Mouse (Mus musculus) splenic B cell, adult 2 months (primary cell): Measurements from ENCODE around the gene Flcn.
A peak's percentile ranks its signal among the peaks of the same experiment; 100 is the strongest.

Experiments used
- DNase-seq: peaks from one replicate; pipeline ENCODE4 v3.0.0-alpha.2; 2011; ENCODE audit warnings: low read depth, low spot score
- H3K27me3 ChIP-seq: 2 replicates; pipeline ENCODE4 v1.6.1; 2012; ENCODE audit warnings: mild to moderate bottlenecking, low read length, moderate library complexity, mixed read lengths; ENCODE audit not compliant: control insufficient read depth, poor library complexity, insufficient read depth, severe bottlenecking
- H3K36me3 ChIP-seq: 2 replicates; pipeline ENCODE4 v1.6.1; 2012; ENCODE audit warnings: mild to moderate bottlenecking, low read length, moderate library complexity, mixed read lengths; ENCODE audit not compliant: control insufficient read depth, poor library complexity, insufficient read depth, severe bottlenecking

Gene Flcn

DNA sequence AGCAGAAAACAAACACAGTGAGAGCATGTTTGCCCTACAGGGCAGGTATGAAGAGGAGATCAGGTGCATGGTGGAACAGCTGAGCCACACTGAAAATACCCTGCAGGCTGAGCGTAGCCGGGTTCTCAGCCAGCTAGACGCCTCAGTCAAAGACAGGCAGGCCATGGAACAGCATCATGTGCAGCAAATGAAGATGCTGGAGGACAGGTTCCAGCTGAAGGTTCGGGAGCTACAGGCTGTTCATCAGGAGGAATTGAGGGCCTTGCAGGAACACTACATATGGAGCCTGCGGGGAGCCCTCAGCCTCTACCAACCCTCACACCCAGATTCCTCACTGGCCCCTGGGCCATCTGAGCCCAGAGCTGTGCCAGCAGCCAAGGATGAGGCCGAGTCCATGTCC lies 49.0 kb downstream of the Flcn start:
- no peak for DNase-seq
- Histone ChIP-seq H3K27me3 (no peaks in the 10 kb centered on the region), H3K36me3 (peaks cover 11% of the 10 kb centered on the region)

DNA sequence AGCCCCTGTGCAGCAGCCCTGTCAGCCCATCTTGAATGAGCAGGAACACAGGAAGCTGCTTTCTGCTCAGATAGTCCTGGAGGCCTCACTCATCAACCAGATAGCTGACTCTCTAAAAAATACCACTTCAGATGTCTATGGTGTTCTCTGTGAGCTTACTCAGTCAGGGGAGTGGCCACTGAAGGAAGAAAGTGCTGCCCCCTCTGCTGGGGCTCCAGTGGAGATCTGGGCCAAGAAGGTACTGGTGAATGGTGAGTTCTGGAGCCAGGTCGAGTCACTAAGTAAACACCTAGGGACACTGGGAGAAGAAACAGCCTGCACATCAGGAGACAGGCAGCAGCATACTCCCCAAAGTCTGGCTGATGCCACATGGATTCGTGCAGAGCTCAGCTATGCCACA lies 50.2 kb downstream of the Flcn start:
- DNase-seq = no peak

DNA sequence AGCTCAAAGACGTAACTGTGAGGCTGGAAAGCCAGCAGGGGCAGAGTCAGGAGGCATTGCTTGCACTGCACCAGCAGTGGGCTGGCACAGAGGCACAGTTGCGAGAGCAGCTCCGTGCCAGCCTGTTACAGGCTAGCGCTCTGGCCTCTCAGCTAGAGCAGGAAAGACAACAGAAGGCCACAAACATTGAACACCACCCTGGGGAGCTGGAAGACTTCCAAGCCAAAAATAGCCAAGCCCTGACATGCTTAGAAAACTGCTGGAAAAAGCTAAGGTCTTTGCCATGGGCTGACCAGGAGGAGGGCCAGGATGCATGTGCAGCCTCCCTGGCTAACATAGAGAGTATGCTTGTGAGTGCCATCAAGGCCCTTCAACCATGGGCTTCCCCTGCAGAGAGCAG lies 50.6 kb downstream of the Flcn start:
- Histone ChIP-seq H3K36me3 (peaks cover 7% of the 10 kb centered on the region), H3K27me3 (no peaks in the 10 kb centered on the region)
- DNase-seq = no peak

More for the DNA sequence above, 50.2 kb downstream of the Flcn start:
- H3K27me3 ChIP-seq = no peaks in the 10 kb centered on the region
- peaks cover 8% of the 10 kb centered on the region for H3K36me3 ChIP-seq

DNA sequence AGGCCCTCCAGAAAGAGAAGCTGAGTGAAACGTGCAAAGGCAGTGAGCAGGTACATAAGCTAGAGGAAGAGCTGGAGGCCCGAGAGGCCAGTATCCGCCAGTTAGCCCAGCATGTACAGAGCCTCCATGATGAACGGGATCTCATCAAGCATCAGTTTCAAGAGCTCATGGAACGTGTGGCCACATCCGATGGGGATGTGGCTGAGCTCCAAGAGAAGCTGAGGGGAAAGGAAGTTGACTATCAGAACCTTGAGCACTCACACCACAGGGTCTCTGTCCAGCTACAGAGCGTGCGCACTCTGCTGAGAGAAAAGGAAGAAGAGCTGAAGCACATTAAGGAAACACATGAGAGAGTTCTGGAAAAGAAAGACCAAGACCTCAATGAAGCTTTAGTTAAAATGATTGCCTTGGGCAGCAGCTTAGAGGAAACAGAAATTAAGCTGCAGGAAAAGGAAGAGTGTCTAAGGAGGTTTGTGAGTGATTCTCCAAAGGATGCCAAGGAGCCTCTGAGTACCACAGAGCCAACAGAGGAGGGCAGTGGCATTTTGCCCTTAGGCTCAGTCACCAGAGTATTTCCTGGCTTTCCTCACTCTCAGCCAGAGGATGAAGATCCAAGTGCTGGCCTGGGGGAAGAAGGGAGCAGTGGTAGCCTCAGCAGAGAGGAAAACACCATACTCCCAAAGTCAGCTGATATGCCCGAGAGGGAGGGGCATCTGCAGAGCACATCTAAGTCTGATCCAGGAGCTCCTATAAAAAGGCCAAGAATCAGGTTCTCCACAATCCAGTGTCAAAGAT lies 51.4 kb downstream of the Flcn start:
- no peak for DNase-seq
- H3K27me3 ChIP-seq = no peaks in the 10 kb centered on the region
- H3K36me3 ChIP-seq = peaks cover 7% of the 10 kb centered on the region

DNA sequence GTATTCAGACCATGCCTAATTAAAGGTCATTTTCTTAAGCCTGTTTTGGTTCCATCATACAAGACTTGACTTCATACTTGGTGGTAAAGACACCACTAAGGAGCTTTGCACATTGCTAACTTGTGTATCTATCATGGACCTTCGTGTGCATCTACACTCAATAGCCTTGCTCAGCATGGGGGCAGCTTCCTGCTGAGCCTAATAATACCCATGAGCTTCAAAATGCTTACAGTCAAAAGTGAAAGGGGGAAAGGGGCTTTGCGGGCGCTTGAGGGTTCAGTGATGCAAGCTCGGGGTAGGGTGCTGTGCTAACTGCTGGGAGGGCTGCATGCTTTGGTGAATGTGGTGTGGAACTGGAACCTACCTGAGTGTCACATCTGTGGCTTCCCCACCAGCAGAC lies 53.5 kb downstream of the Flcn start:
- Histone ChIP-seq H3K27me3 (no peaks in the 10 kb centered on the region), H3K36me3 (peaks cover 7% of the 10 kb centered on the region)
- DNase-seq = no peak

DNA sequence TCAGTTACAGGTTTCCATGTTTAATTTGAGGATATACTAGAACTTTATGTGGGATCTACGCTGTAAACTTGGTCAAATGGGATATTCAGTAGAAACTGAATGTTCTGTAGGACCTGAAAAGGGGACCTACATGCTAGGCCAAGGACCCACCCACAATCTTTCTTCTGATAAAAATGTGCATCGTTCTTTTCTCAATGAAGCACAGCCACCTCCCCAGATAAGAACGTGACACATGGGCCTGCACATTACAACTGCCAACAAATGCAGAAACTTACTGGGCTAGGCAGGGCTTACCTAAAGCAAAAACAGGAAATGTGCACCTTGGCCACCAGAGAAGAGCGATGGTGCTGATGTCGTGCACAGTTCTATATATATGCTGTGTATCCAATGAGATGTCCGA lies 55.3 kb downstream of the Flcn start:
- DNase-seq = no peak
- H3K27me3 ChIP-seq = no peaks in the 10 kb centered on the region
- H3K36me3 ChIP-seq = peaks cover 5% of the 10 kb centered on the region

DNA sequence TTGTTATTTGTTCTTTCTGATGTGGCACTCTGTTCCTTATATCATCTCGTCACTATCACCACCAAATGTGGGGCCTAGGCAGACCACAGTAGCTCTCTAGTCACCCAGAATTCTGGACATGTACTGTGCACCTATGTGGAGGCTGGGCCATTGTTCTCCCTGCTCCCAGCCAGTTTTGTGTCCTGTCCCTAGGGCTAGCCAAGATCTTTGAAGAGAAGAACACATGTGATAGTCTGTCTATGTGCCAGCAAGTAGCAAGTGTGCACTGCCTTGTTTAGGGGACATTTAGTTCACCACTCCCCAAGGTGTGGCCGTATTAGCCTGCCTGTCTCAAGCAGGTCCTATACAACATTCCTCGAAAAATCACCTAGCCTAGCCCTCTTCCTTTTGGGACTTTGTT lies 60.8 kb downstream of the Flcn start:
- Histone ChIP-seq H3K27me3 (no peaks in the 10 kb centered on the region), H3K36me3 (peaks cover 1% of the 10 kb centered on the region)
- DNase-seq = no peak

DNA sequence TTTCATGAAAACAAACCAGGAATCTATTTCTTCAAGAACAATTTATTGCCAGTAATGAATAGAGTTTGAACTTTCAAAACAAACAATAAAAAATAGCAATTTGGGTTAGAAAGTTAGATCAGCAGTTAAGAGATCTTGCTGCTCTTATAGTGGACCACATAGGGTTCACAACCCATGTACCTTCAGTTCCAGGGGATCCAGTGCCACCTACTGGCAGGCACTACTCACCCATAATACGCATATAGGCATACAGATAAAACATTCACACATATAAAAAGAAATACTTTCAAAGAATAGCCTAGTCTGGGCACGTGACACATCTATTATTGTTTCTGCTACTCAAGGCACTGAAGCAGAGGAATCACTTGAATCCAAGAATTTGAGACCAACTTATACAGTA lies 63.2 kb downstream of the Flcn start:
- H3K36me3 ChIP-seq = peaks cover 1% of the 10 kb centered on the region; the same call in 1 of the 2 replicates
- no peaks in the 10 kb centered on the region for H3K27me3 ChIP-seq
- DNase-seq = peak; percentile 74

DNA sequence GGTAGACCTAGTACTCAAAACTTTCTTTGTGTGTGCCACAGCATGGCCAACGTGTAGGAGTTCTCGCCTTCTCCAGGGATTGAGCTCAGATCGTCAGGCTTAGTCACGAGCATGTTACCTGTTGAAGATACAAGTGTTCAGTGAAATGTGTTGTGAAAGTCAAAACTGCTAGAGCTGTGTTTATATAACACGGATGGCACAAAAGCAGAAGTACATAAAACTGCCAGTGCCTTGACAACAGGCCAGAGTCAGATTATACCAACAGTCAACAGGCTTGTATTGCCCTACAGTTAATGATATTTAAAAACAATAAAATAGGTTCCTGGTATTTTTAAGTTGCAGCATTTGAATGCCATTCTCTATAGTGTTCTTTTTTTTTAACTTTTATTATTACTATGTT lies 64.0 kb downstream of the Flcn start:
- no peaks in the 10 kb centered on the region for H3K27me3 ChIP-seq
- DNase-seq = no peak
- H3K36me3 ChIP-seq = peaks cover under 1% of the 10 kb centered on the region; the same call in 1 of the 2 replicates

DNA sequence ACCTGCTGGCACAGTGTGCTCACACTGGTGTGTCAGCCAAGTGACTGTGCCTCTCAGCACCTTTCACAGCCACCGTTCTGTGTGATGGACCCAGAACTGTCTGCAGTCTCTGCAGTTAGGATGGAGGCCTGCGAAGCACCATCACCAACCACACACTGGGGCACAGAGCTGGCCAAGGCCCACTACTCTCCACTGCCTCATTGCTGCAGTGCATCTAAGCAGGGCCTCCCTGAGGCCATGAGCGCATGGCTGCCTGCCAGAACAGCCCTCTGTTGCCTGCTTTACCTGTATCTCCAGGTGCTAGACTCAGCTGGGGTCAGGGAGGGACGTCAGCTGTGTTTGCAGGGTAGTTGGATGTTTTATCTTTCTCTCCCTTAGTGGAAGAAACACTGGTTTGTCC lies 65.4 kb downstream of the Flcn start:
- Histone ChIP-seq H3K27me3 (no peaks in the 10 kb centered on the region), H3K36me3 (no peaks in the 10 kb centered on the region; the same call in 1 of the 2 replicates)
- DNase-seq = no peak

DNA sequence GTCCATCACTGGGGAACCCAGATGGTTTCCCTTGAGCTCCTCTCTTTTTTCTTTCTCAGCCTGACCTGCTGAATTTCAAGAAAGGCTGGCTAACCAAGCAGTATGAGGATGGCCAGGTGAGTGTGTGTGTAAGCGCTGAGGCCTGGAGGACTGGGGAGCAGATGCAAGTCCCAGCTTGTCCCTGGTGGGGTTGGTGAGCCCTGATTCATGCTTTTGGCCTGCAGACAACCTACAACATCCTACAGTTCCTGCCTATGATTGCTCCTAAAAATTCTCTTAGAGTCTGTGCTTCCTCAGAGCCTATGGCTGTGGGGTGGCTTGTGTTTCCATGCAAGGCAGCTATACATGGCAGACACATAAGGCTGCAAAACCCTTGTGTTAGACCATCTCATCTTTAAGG lies 66.1 kb downstream of the Flcn start:
- Histone ChIP-seq H3K27me3 (no peaks in the 10 kb centered on the region), H3K36me3 (no peaks in the 10 kb centered on the region)
- no peak for DNase-seq

DNA sequence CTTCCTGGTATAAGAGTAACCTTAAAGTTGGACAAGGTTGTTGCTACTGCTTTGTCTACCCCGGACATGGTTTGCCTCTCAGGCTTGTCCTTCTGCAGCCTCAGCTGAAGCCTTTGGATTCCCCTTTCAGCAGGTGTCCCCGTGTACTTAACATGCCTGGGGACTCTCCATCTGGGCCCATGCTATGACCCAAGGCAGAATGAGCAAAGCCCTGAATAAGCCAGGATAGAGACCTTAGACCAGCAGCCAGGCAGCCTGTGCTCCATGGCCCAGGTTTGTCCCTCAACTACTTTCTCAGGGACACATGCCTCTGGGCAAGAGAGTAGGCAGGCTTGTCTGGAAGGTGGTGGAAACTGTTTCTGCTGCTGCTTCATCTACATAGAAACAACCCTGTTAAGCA lies 66.5 kb downstream of the Flcn start:
- no peaks in the 10 kb centered on the region for H3K36me3 ChIP-seq
- no peak for DNase-seq
- no peaks in the 10 kb centered on the region for H3K27me3 ChIP-seq

DNA sequence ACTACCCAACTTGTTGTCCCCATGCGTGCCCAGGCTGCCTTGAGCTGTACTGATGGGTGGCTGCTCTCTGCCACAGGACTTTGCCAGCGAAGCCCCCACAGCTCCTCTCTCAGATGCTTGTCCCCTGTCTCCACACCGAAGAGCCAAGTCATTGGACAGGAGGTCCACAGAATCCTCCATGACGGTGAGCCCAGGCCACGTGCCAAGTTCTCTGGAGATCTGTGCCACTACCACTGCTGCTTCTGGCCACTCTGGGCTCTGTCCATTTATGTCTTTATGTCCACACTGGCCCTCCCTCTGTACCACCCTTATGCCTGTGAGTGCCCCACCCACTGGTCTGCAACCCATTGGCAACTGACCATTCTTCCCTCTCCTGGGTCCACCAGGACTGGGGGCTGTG lies 67.9 kb downstream of the Flcn start:
- DNase-seq = no peak
- Histone ChIP-seq H3K36me3 (no peaks in the 10 kb centered on the region), H3K27me3 (no peaks in the 10 kb centered on the region)
